Mouse (Mus musculus) kidney, postnatal 36 days (tissue): ENCODE measurements around the gene Nox4.

ENCODE experiments used
- DNase-seq, 2 experiments: peaks; one replicate each; pipeline ENCODE4 v3.0.0; 2021 to 2022; ENCODE audit warnings: mixed read lengths in 2 of 2

Gene Nox4

DNA sequence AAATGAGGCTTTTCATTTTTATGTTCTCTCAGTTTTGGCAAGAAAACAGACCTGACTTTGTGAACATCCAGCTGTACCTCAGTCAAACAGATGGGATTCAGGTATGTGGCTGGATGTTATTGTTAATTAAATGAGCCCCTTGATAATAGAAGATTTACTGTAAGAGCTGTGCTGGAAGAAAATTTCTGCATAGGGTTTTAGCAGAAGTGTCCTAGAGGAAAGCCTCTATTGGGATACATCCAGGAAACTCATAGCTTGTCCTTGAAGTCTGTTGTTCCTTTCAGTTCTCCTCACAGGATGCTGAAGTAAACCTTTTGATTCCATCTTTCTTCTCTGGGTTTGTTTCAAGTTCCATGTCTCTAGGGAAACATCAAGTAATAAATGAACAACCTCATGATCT, 128.4 kb downstream of the Nox4 start:
- no peak for DNase-seq

DNA sequence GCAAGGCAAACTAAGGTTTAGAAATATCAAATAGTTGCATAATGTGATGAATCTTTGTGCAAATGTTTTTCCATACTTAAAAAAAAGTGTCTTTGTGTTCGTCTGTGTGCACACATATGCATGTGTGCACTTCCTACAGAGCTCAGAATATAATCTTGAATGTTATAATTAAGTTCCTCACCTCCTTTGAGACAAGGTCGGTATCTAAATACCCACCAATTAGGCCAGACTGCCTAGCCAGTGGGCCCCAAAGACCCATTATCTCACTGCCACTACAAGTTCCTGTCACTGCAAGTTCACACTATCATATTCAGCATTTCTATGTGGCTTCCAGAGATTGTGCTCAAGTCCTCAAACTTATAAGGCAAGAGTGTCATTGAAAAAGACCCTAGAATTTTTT, 129.0 kb downstream of the Nox4 start:
- no peak for DNase-seq

DNA sequence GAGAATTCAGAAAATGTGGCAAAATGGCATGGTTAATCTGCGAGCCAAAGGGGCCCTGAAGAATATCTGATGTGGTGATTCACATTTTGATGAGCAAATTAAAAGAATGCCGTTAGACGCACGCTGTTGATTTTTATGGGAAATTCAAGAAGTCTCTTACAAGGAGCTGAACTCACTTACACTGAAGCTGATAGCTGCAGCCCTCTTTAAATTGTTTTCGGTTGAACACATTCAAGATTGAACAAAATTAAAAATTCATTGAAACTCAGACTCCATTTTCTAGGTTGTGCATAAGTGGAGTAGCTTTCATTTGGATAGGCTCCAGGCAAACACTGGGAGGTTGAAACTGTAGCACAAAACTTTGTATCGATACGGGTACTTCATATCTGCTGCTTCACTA, 151.1 kb downstream of the Nox4 start:
- no peak for DNase-seq

DNA sequence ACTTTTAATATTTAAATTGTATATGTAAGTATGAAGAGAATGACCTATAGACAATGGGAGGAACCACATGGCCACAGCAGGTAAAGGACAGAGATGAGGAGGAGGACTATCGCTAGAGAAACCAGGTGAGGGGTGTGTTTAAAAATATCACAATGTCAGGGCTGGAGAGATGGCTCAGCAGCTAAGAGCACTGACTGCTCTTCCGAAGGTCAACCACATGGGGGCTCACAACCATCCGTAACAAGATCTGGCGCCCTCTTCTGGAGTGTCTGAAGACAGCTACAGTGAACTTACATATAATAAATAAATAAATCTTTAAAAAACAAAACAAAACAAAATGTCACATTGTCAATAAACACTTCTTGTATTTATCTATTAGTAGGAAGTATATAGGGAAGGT, 165.5 kb downstream of the Nox4 start:
- peak; percentile 5 to 14 for DNase-seq

DNA sequence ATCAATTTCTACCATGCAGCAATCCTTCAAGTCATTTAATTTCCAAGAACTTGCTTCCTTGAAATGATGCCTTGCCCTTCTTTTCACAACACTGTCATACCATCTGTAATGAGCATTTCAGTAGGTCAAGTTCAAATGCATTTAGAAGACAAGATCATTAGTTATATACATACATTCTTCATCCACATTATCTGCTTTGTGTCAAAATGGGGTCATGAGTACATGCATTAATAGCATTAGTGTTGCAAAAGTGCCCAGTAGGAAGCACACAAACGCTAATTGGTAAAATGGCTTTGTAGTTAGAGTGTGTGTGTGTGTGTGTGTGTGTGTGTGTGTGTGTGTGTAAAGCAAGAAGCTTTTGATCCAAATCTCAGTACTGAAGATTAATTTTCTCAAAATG, 167.4 kb downstream of the Nox4 start:
- no peak for DNase-seq
